Mouse (Mus musculus) frontal cortex, adult (tissue): Measurements from ENCODE around the gene Alkbh1.
"Not testable (repeated sequence)": the region's sequence is repeated elsewhere in the genome, so short reads cannot be mapped to it uniquely, and the experiment has no call there.

ENCODE experiments used
- ATAC-seq: cut with Nextera tagmentation; 2 replicates; pipeline ENCODE4 v1.9.2; 2017; ENCODE audit warnings: mild to moderate bottlenecking, moderate library complexity, mixed read lengths; ENCODE audit not compliant: low TSS enrichment

Alkbh1 gene

DNA sequence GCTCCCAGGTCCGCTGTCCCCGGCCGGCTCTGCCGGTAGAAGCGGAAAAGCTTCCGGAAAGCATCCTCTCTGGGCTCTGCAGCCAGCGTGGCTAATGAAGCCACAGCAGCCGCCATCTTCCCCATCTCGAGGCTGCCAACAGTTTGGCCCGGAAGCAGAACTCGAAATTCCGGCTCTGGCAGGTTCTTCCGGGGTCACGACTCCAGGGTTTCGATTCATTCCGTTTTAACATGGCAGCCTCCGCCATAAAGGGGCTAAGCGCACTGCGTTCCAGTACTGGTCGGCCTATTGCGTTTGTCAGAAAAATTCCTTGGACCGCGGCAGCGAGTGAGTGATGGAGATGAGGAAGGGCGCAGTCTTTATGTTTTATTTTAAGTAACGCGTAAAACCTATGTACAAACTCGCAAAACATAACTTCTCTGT, at the start of gene Alkbh1, which contains the start of gene Slirp:
Alkbh1 (minus strand) TSS at position 318 of the 423 bp plus-strand sequence.
Slirp (plus strand) TSS at position 197 of the 423 bp plus-strand sequence.
- peak; percentile 99 for ATAC-seq

- not testable (repeated sequence) for ATAC-seq
Measured at GRCm38 (mm10) chr12:87488683-87489082, 44.9 kb upstream of the Alkbh1 start.

DNA sequence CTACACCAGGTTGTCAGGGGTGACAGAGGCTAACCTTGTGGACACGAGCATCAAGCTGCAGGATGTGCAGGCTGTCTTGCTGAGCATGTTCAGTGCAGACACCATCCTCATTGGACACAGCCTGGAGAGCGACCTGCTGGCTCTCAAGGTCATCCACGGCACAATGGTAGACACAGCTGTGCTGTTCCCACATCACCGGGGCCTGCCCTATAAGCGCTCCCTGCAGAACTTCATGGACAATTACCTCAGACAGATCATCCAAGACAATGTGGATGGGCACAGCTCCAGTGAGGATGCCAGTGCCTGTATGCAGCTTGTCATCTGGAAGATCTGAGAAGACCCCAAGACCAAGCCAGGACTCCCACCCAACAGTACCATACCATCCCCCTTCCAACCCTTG, 38.7 kb upstream of the Alkbh1 start:
- not testable (repeated sequence) for ATAC-seq

- ATAC-seq = no peak
Measured at GRCm38 (mm10) chr12:87474756-87475155, 30.9 kb upstream of the Alkbh1 start.

- ATAC-seq = peak; percentile 98
Measured at GRCm38 (mm10) chr12:87471964-87472786, 28.4 kb upstream of the Alkbh1 start, which contains the start of gene Snw1. Gene Snw1 (minus strand): TSS chr12:87472274.

- ATAC-seq = peak; percentile 61
Measured at GRCm38 (mm10) chr12:87471421-87471963, 27.7 kb upstream of the Alkbh1 start.

- no peak for ATAC-seq
Measured at GRCm38 (mm10) chr12:87470263-87471136, 26.7 kb upstream of the Alkbh1 start.

GRCm38 (mm10) chr12:87464678-87465297, 21.0 kb upstream of the Alkbh1 start:
- no peak for ATAC-seq

- ATAC-seq = no peak
Measured at GRCm38 (mm10) chr12:87449456-87449855, 5.6 kb upstream of the Alkbh1 start.

GRCm38 (mm10) chr12:87444211-87444610, 394 bp upstream of the Alkbh1 start:
- no peak for ATAC-seq

- ATAC-seq = peak; percentile 60
Measured at GRCm38 (mm10) chr12:87443115-87443699, 610 bp downstream of the Alkbh1 start.

DNA sequence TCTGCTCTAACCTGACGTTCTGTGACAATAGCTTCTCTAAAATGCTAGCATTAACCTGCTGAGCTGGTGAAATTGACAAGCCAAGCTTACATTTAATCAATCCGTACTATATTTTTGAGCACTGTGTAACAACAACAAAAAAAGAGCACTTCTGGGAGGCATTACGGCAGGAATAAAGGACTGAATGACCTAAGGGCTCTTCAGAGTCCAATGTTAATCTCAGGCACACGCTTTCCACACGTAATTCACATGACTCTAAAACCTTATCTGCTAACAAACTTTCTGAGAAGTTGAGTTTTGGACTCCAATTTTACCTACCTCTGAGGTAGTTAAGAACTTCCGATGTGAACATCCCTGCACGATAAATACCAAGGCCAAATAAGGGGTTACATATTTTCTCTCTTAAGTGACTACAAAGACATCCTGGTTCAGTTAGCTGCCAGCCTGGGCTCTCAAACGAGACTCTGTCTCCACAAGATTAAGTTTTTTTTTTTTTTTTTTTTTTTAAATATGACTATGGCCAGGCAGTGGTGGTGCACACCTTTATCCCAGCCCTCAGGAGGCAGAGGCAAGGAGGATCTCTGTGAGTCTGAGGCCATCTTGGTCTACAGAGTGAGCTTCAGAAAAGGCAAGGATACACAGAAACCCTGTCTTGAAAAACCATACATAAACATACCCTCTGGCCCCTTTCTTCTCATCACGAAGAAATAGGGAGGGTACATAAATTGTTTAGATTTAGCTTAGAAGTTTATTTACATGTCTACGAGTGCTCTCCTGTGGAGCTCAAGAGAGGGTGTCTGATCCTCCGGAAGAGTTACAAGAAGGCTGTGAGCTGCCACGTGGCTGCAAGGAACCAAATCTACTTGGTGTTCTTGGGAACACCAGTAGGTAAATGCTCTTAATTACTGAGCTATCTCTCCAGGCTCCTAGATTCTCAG, 1.4 kb downstream of the Alkbh1 start:
- no peak for ATAC-seq

DNA sequence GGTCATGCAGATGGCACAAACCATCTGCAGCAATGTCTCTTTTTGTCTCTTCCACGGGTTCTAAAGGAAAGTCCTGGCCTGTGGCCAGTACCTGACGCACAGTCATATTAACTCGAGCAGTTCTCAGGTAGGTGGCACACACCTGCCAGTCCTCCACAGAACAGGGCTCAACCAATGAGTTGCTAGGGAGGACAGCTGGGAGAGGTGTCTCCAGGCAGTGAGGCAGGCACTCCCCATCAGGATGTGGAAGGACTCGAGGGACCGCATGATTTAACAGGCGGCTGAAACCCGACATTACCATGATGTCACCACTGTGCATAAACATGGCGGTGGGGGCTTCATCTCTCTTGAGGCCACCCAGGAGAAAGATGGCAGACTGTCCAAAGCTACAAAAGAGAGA, 14.9 kb downstream of the Alkbh1 start:
- ATAC-seq = no peak

- ATAC-seq = no peak
Measured at GRCm38 (mm10) chr12:87428295-87428694, 15.5 kb downstream of the Alkbh1 start.

- ATAC-seq = no peak
Measured at GRCm38 (mm10) chr12:87426354-87427031, 17.3 kb downstream of the Alkbh1 start.

DNA sequence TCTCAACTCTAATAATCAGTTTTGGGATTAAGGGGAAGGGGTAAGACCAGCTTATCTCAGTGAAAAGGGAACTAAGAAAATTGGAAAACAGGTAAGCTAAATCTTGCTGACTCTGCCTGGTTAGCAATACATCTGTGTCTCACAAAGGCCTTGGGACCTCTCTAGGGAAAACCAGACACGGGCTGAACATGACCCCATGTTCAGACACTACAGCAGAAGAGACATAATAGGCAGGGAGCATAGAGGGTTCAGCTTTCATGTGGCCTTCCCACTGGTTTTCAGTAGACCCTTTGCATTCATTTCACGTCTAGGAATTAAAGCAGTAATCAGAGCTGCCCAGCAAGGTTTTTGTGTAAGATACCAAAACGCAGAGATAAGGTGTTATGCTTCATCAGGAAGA, 19.3 kb downstream of the Alkbh1 start:
- ATAC-seq = no peak

GRCm38 (mm10) chr12:87423700-87424099, 20.1 kb downstream of the Alkbh1 start:
- no peak for ATAC-seq

- no peak for ATAC-seq
Measured at GRCm38 (mm10) chr12:87421708-87422507, 21.9 kb downstream of the Alkbh1 start.
